Mouse (Mus musculus) left cerebral cortex, postnatal 14 days (tissue): ENCODE data around the gene Dus1l. TPM values are rescaled to one million over a fixed set of nuclear protein-coding genes. Genes with fewer than 3 reads are reported as not detected.

Experiments used
- DNase-seq, 2 experiments: peaks; one replicate each; pipeline ENCODE4 v3.0.0; 2021 to 2022; ENCODE audit warnings: low spot score in 2 of 2, mixed read lengths in 1 of 2
- intact Hi-C: fragments of 180-260 bp; cut with DNase I; formaldehyde crosslinking; loops from one replicate; pipeline ENCODE4 v1.15.1; 2025
- total RNA-seq, 2 experiments: library from RNA; stranded (reverse); gene quantifications; 2 replicates each; pipeline ENCODE4 v1.2.3; 2021

The Dus1l gene
- total RNA-seq, 2 experiments from 2014 or later: 44.2 to 49.0 TPM

GRCm38 (mm10) chr11:120744121-120744701 is 52.0 kb downstream of the Dus1l start:
- no peak for DNase-seq
- intact Hi-C loops: no loop called here

- no peak for DNase-seq
- intact Hi-C loops: no loop called here
These were observed 55.2 kb downstream of the Dus1l start for GRCm38 (mm10) chr11:120740981-120741380.

Other genes with a start within 250 kb of the Dus1l start
- gene Mcrip1, start 246.7 kb downstream of the Dus1l start, total RNA-seq: 100 to 1,000 TPM in 1 of 2 experiments, 10 to 100 TPM in 1; 95.9 to 101 TPM
- gene Ppp1r27, start 245.3 kb downstream of the Dus1l start, total RNA-seq: not detected
- 100 to 1,000 TPM; 125 to 127 TPM for gene P4hb, start 223.2 kb downstream of the Dus1l start, total RNA-seq
- gene Arhgdia, start 214.8 kb downstream of the Dus1l start, total RNA-seq: 100 to 1,000 TPM; 397 to 401 TPM
- gene Alyref, start 198.0 kb downstream of the Dus1l start, total RNA-seq: 10 to 100 TPM; 65.4 to 72.9 TPM
- gene Anapc11, start 198.0 kb downstream of the Dus1l start, total RNA-seq: 100 to 1,000 TPM in 1 of 2 experiments, 10 to 100 TPM in 1; 99.6 to 100 TPM
- 1 to 10 TPM in 1 of 2 experiments, under 1 TPM in 1; 0.97 to 1.0 TPM for gene Npb, start 187.9 kb downstream of the Dus1l start, total RNA-seq
- 100 to 1,000 TPM; 131 to 134 TPM for gene Pcyt2, start 178.5 kb downstream of the Dus1l start, total RNA-seq
- 10 to 100 TPM; 34.7 to 42.4 TPM for gene Sirt7, start 171.2 kb downstream of the Dus1l start, total RNA-seq
- gene Mafg, start 162.8 kb downstream of the Dus1l start, total RNA-seq: 10 to 100 TPM; 84.3 to 94.3 TPM
- 1 to 10 TPM; 3.8 to 4.0 TPM for gene Pycr1, start 152.6 kb downstream of the Dus1l start, total RNA-seq
- gene Myadml2, start 148.2 kb downstream of the Dus1l start, total RNA-seq: 1 to 10 TPM; 5.9 to 6.0 TPM
- gene Notum, start 135.2 kb downstream of the Dus1l start, total RNA-seq: 1 to 10 TPM; 5.7 to 8.9 TPM
- gene Aspscr1, start 123.4 kb downstream of the Dus1l start, total RNA-seq: 10 to 100 TPM; 50.0 to 59.5 TPM
- 10 to 100 TPM; 26.8 to 30.2 TPM for gene Cenpx, start 82.7 kb downstream of the Dus1l start, total RNA-seq
- 10 to 100 TPM; 57.2 to 60.1 TPM for gene Lrrc45, start 82.5 kb downstream of the Dus1l start, total RNA-seq
- 10 to 100 TPM; 92.2 to 99.5 TPM for gene Rac3, start 74.9 kb downstream of the Dus1l start, total RNA-seq
- gene Dcxr, start 69.1 kb downstream of the Dus1l start, total RNA-seq: 1 to 10 TPM; 5.7 to 7.8 TPM
- 1 to 10 TPM; 1.5 to 3.0 TPM for gene Cbr2, start 64.3 kb downstream of the Dus1l start, total RNA-seq
- 10 to 100 TPM; 25.9 to 30.1 TPM for gene Hmga1b, start 33.6 kb downstream of the Dus1l start, total RNA-seq
- gene Rfng, start 12.2 kb downstream of the Dus1l start, total RNA-seq: 10 to 100 TPM; 75.3 to 79.6 TPM
- 100 to 1,000 TPM; 141 to 144 TPM for gene Gps1, start 12.1 kb downstream of the Dus1l start, total RNA-seq
- gene Fasn, start 28.1 kb upstream of the Dus1l start, total RNA-seq: 100 to 1,000 TPM; 207 to 211 TPM
- gene Ccdc57, start 136.5 kb upstream of the Dus1l start, total RNA-seq: 1 to 10 TPM; 6.2 to 7.0 TPM
- gene Slc16a3, start 152.1 kb upstream of the Dus1l start, total RNA-seq: 1 to 10 TPM; 3.2 to 4.2 TPM
- 100 to 1,000 TPM; 112 to 115 TPM for gene Csnk1d, start 194.9 kb upstream of the Dus1l start, total RNA-seq
- under 1 TPM; 0.36 to 0.62 TPM for gene Cd7, start 243.0 kb upstream of the Dus1l start, total RNA-seq